Mouse (Mus musculus): ENCODE results near the gene Hdac5. TPM values are rescaled to one million over a fixed set of nuclear protein-coding genes. Genes with fewer than 3 reads are reported as not detected.

The Hdac5 gene
- polyA plus RNA-seq, 1 experiment from 2014 or later, result 45.3 TPM

- H3K9ac ChIP-seq (ENCODE audit: low read depth, low read length), result no peak overlapping the region
- H3K27ac ChIP-seq (ENCODE audit: low read depth, low read length), result no peak overlapping the region
- 64% methylated on average over 30 of the region's 30 CpGs for WGBS (ENCODE audit: insufficient replicate concordance)
- no peak for ATAC-seq (replicated peaks; ENCODE audit: insufficient number of reproducible peaks, low FRiP score, low TSS enrichment)
- H3K27me3 ChIP-seq (ENCODE audit: control insufficient read depth, insufficient read depth, low read length), result no peaks in the 10 kb centered on the region
- peaks cover 64% of the 10 kb centered on the region for H3K4me1 ChIP-seq (ENCODE audit: control insufficient read depth, insufficient read depth, low read length)
- no peaks in the 10 kb centered on the region for H3K9me3 ChIP-seq (replicated peaks; ENCODE audit: control insufficient read depth, low read length)
- H3K4me2 ChIP-seq, result peak overlapping the region; percentile 9; the same call in 1 of the 2 replicates
- H3K4me3 ChIP-seq (ENCODE audit: low read depth, low read length), result no peak overlapping the region
- peaks cover 16% of the 10 kb centered on the region for H3K36me3 ChIP-seq (ENCODE audit: control insufficient read depth, insufficient read depth, low read length)
Observed at GRCm38 (mm10) chr11:102206481-102206880, 23.5 kb downstream of the Hdac5 start.

- H3K27ac ChIP-seq (ENCODE audit: low read depth, low read length), result no peak overlapping the region
- H3K9ac ChIP-seq (ENCODE audit: low read depth, low read length), result no peak overlapping the region
- peaks cover 48% of the 10 kb centered on the region for H3K36me3 ChIP-seq (ENCODE audit: control insufficient read depth, insufficient read depth, low read length)
- ATAC-seq (replicated peaks; ENCODE audit: insufficient number of reproducible peaks, low FRiP score, low TSS enrichment), result no peak
- no peaks in the 10 kb centered on the region for H3K27me3 ChIP-seq (ENCODE audit: control insufficient read depth, insufficient read depth, low read length)
- no peak overlapping the region for H3K4me3 ChIP-seq (ENCODE audit: low read depth, low read length)
- no peaks in the 10 kb centered on the region for H3K9me3 ChIP-seq (replicated peaks; ENCODE audit: control insufficient read depth, low read length)
- H3K4me2 ChIP-seq, result no peak overlapping the region
- H3K4me1 ChIP-seq (ENCODE audit: control insufficient read depth, insufficient read depth, low read length), result peaks cover 21% of the 10 kb centered on the region
- WGBS (ENCODE audit: insufficient replicate concordance), result 77% methylated on average over 12 of the region's 12 CpGs
Observed at GRCm38 (mm10) chr11:102201408-102201821, 28.6 kb downstream of the Hdac5 start.

- Histone ChIP-seq H3K9me3 (replicated peaks; ENCODE audit: control insufficient read depth, low read length) (no peaks in the 10 kb centered on the region), H3K27ac (ENCODE audit: low read depth, low read length) (no peak overlapping the region)
- 64% methylated on average over 9 of the region's 9 CpGs for WGBS (ENCODE audit: insufficient replicate concordance)
Observed at GRCm38 (mm10) chr11:102199856-102200255, 30.1 kb downstream of the Hdac5 start.

GRCm38 (mm10) chr11:102198245-102198644 is 31.7 kb downstream of the Hdac5 start:
- 74% methylated on average over 6 of the region's 6 CpGs for WGBS (ENCODE audit: insufficient replicate concordance)
- Histone ChIP-seq H3K9me3 (replicated peaks; ENCODE audit: control insufficient read depth, low read length) (no peaks in the 10 kb centered on the region), H3K4me1 (ENCODE audit: control insufficient read depth, insufficient read depth, low read length) (no peaks in the 10 kb centered on the region), H3K4me3 (ENCODE audit: low read depth, low read length) (no peak overlapping the region), H3K9ac (ENCODE audit: low read depth, low read length) (no peak overlapping the region), H3K27ac (ENCODE audit: low read depth, low read length) (no peak overlapping the region), H3K4me2 (no peak overlapping the region), H3K27me3 (ENCODE audit: control insufficient read depth, insufficient read depth, low read length) (no peaks in the 10 kb centered on the region), H3K36me3 (ENCODE audit: control insufficient read depth, insufficient read depth, low read length) (peaks cover 43% of the 10 kb centered on the region)
- no peak for ATAC-seq (replicated peaks; ENCODE audit: insufficient number of reproducible peaks, low FRiP score, low TSS enrichment)

More at GRCm38 (mm10) chr11:102199856-102200255, 30.1 kb downstream of the Hdac5 start:
- Histone ChIP-seq H3K4me3 (ENCODE audit: low read depth, low read length) (no peak overlapping the region), H3K9ac (ENCODE audit: low read depth, low read length) (no peak overlapping the region), H3K4me1 (ENCODE audit: control insufficient read depth, insufficient read depth, low read length) (peaks cover 9% of the 10 kb centered on the region), H3K27me3 (ENCODE audit: control insufficient read depth, insufficient read depth, low read length) (no peaks in the 10 kb centered on the region), H3K36me3 (ENCODE audit: control insufficient read depth, insufficient read depth, low read length) (peaks cover 45% of the 10 kb centered on the region), H3K4me2 (no peak overlapping the region)
- ATAC-seq (replicated peaks; ENCODE audit: insufficient number of reproducible peaks, low FRiP score, low TSS enrichment), result no peak; the same call in 1 of the 2 replicates

- H3K9ac ChIP-seq (ENCODE audit: low read depth, low read length), result 0 out of 2 replicates have a peak overlapping the region, but pooled peaks have one; percentile 35
- no peak for ATAC-seq (replicated peaks; ENCODE audit: insufficient number of reproducible peaks, low FRiP score, low TSS enrichment)
- no peak overlapping the region for H3K4me2 ChIP-seq
- H3K4me3 ChIP-seq (ENCODE audit: low read depth, low read length), result no peak overlapping the region
- no peak overlapping the region for H3K27ac ChIP-seq (ENCODE audit: low read depth, low read length)
- H3K4me1 ChIP-seq (ENCODE audit: control insufficient read depth, insufficient read depth, low read length), result no peaks in the 10 kb centered on the region; the same call in 1 of the 2 replicates
- 65% methylated on average over 21 of the region's 21 CpGs for WGBS (ENCODE audit: insufficient replicate concordance)
- H3K36me3 ChIP-seq (ENCODE audit: control insufficient read depth, insufficient read depth, low read length), result peaks cover 38% of the 10 kb centered on the region
- no peaks in the 10 kb centered on the region for H3K9me3 ChIP-seq (replicated peaks; ENCODE audit: control insufficient read depth, low read length)
- H3K27me3 ChIP-seq (ENCODE audit: control insufficient read depth, insufficient read depth, low read length), result no peaks in the 10 kb centered on the region
Observed at GRCm38 (mm10) chr11:102196018-102196797, 33.8 kb downstream of the Hdac5 start.

GRCm38 (mm10) chr11:102193657-102194440 is 36.1 kb downstream of the Hdac5 start:
- no peak overlapping the region for H3K4me2 ChIP-seq
- 80% methylated on average over 9 of the region's 9 CpGs for WGBS (ENCODE audit: insufficient replicate concordance)
- ATAC-seq (replicated peaks; ENCODE audit: insufficient number of reproducible peaks, low FRiP score, low TSS enrichment), result no peak
- peaks cover 21% of the 10 kb centered on the region for H3K36me3 ChIP-seq (ENCODE audit: control insufficient read depth, insufficient read depth, low read length)
- no peaks in the 10 kb centered on the region for H3K27me3 ChIP-seq (ENCODE audit: control insufficient read depth, insufficient read depth, low read length)
- peaks cover 11% of the 10 kb centered on the region for H3K4me1 ChIP-seq (ENCODE audit: control insufficient read depth, insufficient read depth, low read length)
- H3K27ac ChIP-seq (ENCODE audit: low read depth, low read length), result no peak overlapping the region
- H3K4me3 ChIP-seq (ENCODE audit: low read depth, low read length), result no peak overlapping the region
- H3K9ac ChIP-seq (ENCODE audit: low read depth, low read length), result no peak overlapping the region
- no peaks in the 10 kb centered on the region for H3K9me3 ChIP-seq (replicated peaks; ENCODE audit: control insufficient read depth, low read length)

- Histone ChIP-seq H3K27me3 (ENCODE audit: control insufficient read depth, insufficient read depth, low read length) (no peaks in the 10 kb centered on the region), H3K27ac (ENCODE audit: low read depth, low read length) (0 out of 2 replicates have a peak overlapping the region, but pooled peaks have one; percentile 12), H3K36me3 (ENCODE audit: control insufficient read depth, insufficient read depth, low read length) (peaks cover 7% of the 10 kb centered on the region; the same call in 1 of the 2 replicates), H3K4me3 (ENCODE audit: low read depth, low read length) (no peak overlapping the region), H3K4me2 (peak overlapping the region; percentile 76; the same call in 1 of the 2 replicates), H3K9me3 (replicated peaks; ENCODE audit: control insufficient read depth, low read length) (no peaks in the 10 kb centered on the region), H3K9ac (ENCODE audit: low read depth, low read length) (peak overlapping the region; percentile 30; the same call in 1 of the 2 replicates), H3K4me1 (ENCODE audit: control insufficient read depth, insufficient read depth, low read length) (peaks cover 11% of the 10 kb centered on the region)
- WGBS (ENCODE audit: insufficient replicate concordance), result 50% methylated on average over 4 of the region's 4 CpGs
- no peak for ATAC-seq (replicated peaks; ENCODE audit: insufficient number of reproducible peaks, low FRiP score, low TSS enrichment)
Observed at GRCm38 (mm10) chr11:102190848-102191247, 39.1 kb downstream of the Hdac5 start.

Data from heart, embryonic 11.5 days (tissue).